Comparison of ENCODE assay signal across 8 mouse cellular contexts in genomic region chr11:76167079-76167765, GRCm38 (mm10). TPM values are rescaled to one million over a fixed set of nuclear protein-coding genes. Genes with fewer than 3 reads are reported as not detected.
DNase-seq lines count a peak whose midpoint lies in the region; ATAC-seq and TF ChIP-seq lines count a peak whose summit lies in the region.

No protein-coding gene starts in this region.

- no peak overlapping the region for H3K4me2 ChIP-seq in hindbrain, embryonic 14.5 days (replicated peaks)
- H3K4me2 ChIP-seq in hindbrain, embryonic 13.5 days = no peak overlapping the region
- H3K4me2 ChIP-seq in midbrain, postnatal 0 days (ENCODE audit: low read depth, low read length, poor library complexity, severe bottlenecking) = no peak overlapping the region

- TF ChIP-seq POLR2A in MEL (IDR thresholded peaks at IDR 0.05; ENCODE audit: control insufficient read depth in 1 of 2, insufficient read depth in 1 of 2, low read depth in 1 of 2, low read length in 2 of 2, poor library complexity in 1 of 2) = no peak
- no peak for TF ChIP-seq POLR2A in cerebellum, adult 2 months (IDR thresholded peaks at IDR 0.05; ENCODE audit: borderline replicate concordance, insufficient read depth, low read length)

- intact Hi-C loops in gastrocnemius, adult 2 months (cut with DNase I) = loop anchor here (1.0 to 10.0 kb wide), 5 partner anchors 81 to 452 kb away; partner anchors contain the start of gene Rflnb

- H3K4me1 ChIP-seq in hindbrain, embryonic 14.5 days (replicated peaks; ENCODE audit: control insufficient read depth, insufficient read depth, low read length) = no peaks in the 10 kb centered on the region
- H3K4me1 ChIP-seq in hindbrain, embryonic 13.5 days (replicated peaks) = peaks cover 6% of the 10 kb centered on the region; the same call in 1 of the 2 replicates
- peaks cover 0 to 6% of the 10 kb centered on the region in 2 experiments; a peak in 2 of 4 replicates for H3K4me1 ChIP-seq in MEL (ENCODE audit: control insufficient read depth in 1 of 2, insufficient read depth in 2 of 2, low read length in 2 of 2)
- H3K4me1 ChIP-seq in cerebellum, adult 2 months (ENCODE audit: control insufficient read depth, insufficient read depth, low read length) = peaks cover 14% of the 10 kb centered on the region
- no peaks in the 10 kb centered on the region for H3K4me1 ChIP-seq in midbrain, postnatal 0 days (ENCODE audit: insufficient read depth, low read length)

- ATAC-seq in hindbrain, embryonic 14.5 days (ENCODE audit: low FRiP score) = no peak
- no peak for ATAC-seq in hindbrain, embryonic 13.5 days (ENCODE audit: low FRiP score)
- ATAC-seq in midbrain, postnatal 0 days (ENCODE audit: low FRiP score) = no peak

- H3K9me3 ChIP-seq in hindbrain, embryonic 14.5 days (ENCODE audit: control insufficient read depth, low read length) = no peaks in the 10 kb centered on the region
- no peaks in the 10 kb centered on the region for H3K9me3 ChIP-seq in hindbrain, embryonic 13.5 days
- no peaks in the 10 kb centered on the region for H3K9me3 ChIP-seq in MEL (replicated peaks; ENCODE audit: insufficient read depth, low read length)
- no peaks in the 10 kb centered on the region for H3K9me3 ChIP-seq in midbrain, postnatal 0 days (ENCODE audit: low read length)

- no peak overlapping the region for H3K9ac ChIP-seq in hindbrain, embryonic 14.5 days
- H3K9ac ChIP-seq in hindbrain, embryonic 13.5 days = no peak overlapping the region
- peak overlapping the region; percentile 3; the same call in 1 of the 2 replicates for H3K9ac ChIP-seq in MEL (ENCODE audit: control insufficient read depth, low read depth, low read length, poor library complexity, severe bottlenecking)
- H3K9ac ChIP-seq in midbrain, postnatal 0 days (replicated peaks; ENCODE audit: low read length, poor library complexity, severe bottlenecking) = no peak overlapping the region

- TF ChIP-seq EP300 in MEL (IDR thresholded peaks at IDR 0.05; ENCODE audit: low read depth in 1 of 2, low read length in 2 of 2) = no peak

- no peak overlapping the region for H3K4me3 ChIP-seq in hindbrain, embryonic 14.5 days (replicated peaks; ENCODE audit: low read length)
- H3K4me3 ChIP-seq in hindbrain, embryonic 13.5 days = no peak overlapping the region
- peak overlapping the region in 1 of 2 experiments; percentile 32; a peak in 1 of 4 replicates for H3K4me3 ChIP-seq in MEL (ENCODE audit: control insufficient read depth in 1 of 2, insufficient read depth in 1 of 2, low read depth in 2 of 2, low read length in 2 of 2)
- H3K4me3 ChIP-seq in cerebellum, adult 2 months (replicated peaks; ENCODE audit: insufficient read depth, low read depth, low read length) = no peak overlapping the region
- no peak overlapping the region for H3K4me3 ChIP-seq in gastrocnemius, adult 2 months
- no peak overlapping the region for H3K4me3 ChIP-seq in midbrain, postnatal 0 days (ENCODE audit: low read depth, low read length)

- DNase-seq in hindbrain, embryonic 14.5 days (ENCODE audit: low spot score) = peak; percentile 91
- peak; percentile 88 for DNase-seq in MEL (ENCODE audit: low read depth, low spot score)
- DNase-seq in cerebellum, adult 2 months = peak; percentile 68 to 72
- peak; percentile 65 for DNase-seq in gastrocnemius, adult 2 months
- DNase-seq in layer of hippocampus, postnatal 36 days = peak; percentile 56 to 73
- DNase-seq in midbrain, postnatal 0 days (ENCODE audit: low spot score) = peak; percentile 81
- peak; percentile 18 for DNase-seq in testis, postnatal 14 days (ENCODE audit: low spot score)

- TF ChIP-seq CTCF in MEL (IDR thresholded peaks at IDR 0.05 in 2 of 3, conservative IDR thresholded peaks at IDR 0.05 in 1 of 3; ENCODE audit: control insufficient read depth in 1 of 3, insufficient read depth in 1 of 3, low read depth in 2 of 3, low read length in 3 of 3, poor library complexity in 1 of 3, severe bottlenecking in 1 of 3) = peak; percentile 61 to 95 (median 71)
- peak; percentile 54; the same call in 1 of the 2 replicates for TF ChIP-seq CTCF in cerebellum, adult 2 months (IDR thresholded peaks at IDR 0.05; ENCODE audit: borderline replicate concordance, insufficient read depth, low read depth, low read length)
- peak; percentile 82 for TF ChIP-seq CTCF in gastrocnemius, adult 2 months (IDR thresholded peaks at IDR 0.05)
- peak; percentile 84 for TF ChIP-seq CTCF in midbrain, postnatal 0 days (IDR thresholded peaks at IDR 0.05)

- 32% methylated on average over 5 of the region's 5 CpGs for WGBS in hindbrain, embryonic 14.5 days
- 30% methylated on average over 5 of the region's 5 CpGs for WGBS in hindbrain, embryonic 13.5 days
- 13% methylated on average over 5 of the region's 5 CpGs for WGBS in cerebellum, adult 2 months
- WGBS in midbrain, postnatal 0 days = 31% methylated on average over 5 of the region's 5 CpGs

- peak; percentile 96 for TF ChIP-seq RAD21 in MEL (IDR thresholded peaks at IDR 0.05; ENCODE audit: low read depth, low read length)

- no peaks in the 10 kb centered on the region for H3K79me2 ChIP-seq in MEL (ENCODE audit: control insufficient read depth, insufficient read depth, low read length, poor library complexity)

- no peak overlapping the region for H3K27ac ChIP-seq in hindbrain, embryonic 14.5 days
- no peak overlapping the region for H3K27ac ChIP-seq in hindbrain, embryonic 13.5 days
- no peak overlapping the region for H3K27ac ChIP-seq in MEL (ENCODE audit: control insufficient read depth, low read depth, low read length)
- H3K27ac ChIP-seq in cerebellum, adult 2 months (ENCODE audit: insufficient read depth, low read length) = no peak overlapping the region
- H3K27ac ChIP-seq in gastrocnemius, adult 2 months = peak overlapping the region; percentile 41; the same call in 1 of the 2 replicates
- H3K27ac ChIP-seq in midbrain, postnatal 0 days (ENCODE audit: low read depth, low read length) = no peak overlapping the region

- H3K36me3 ChIP-seq in hindbrain, embryonic 14.5 days (replicated peaks; ENCODE audit: control insufficient read depth, insufficient read depth) = peaks cover 31% of the 10 kb centered on the region
- peaks cover 32% of the 10 kb centered on the region for H3K36me3 ChIP-seq in hindbrain, embryonic 13.5 days
- peaks cover 0 to 3% of the 10 kb centered on the region in 2 experiments; a peak in 1 of 4 replicates for H3K36me3 ChIP-seq in MEL (ENCODE audit: control insufficient read depth in 1 of 2, insufficient read depth in 2 of 2, low read length in 2 of 2)
- peaks cover 18% of the 10 kb centered on the region for H3K36me3 ChIP-seq in midbrain, postnatal 0 days (ENCODE audit: insufficient read depth, low read length)

- no peaks in the 10 kb centered on the region for H3K27me3 ChIP-seq in hindbrain, embryonic 14.5 days (ENCODE audit: control insufficient read depth, insufficient read depth, low read length)
- H3K27me3 ChIP-seq in hindbrain, embryonic 13.5 days = no peaks in the 10 kb centered on the region
- H3K27me3 ChIP-seq in MEL (ENCODE audit: control insufficient read depth in 1 of 2, insufficient read depth in 2 of 2, low read length in 2 of 2) = no peaks in the 10 kb centered on the region
- H3K27me3 ChIP-seq in cerebellum, adult 2 months (ENCODE audit: control insufficient read depth, insufficient read depth, low read length) = no peaks in the 10 kb centered on the region
- no peaks in the 10 kb centered on the region for H3K27me3 ChIP-seq in midbrain, postnatal 0 days (ENCODE audit: insufficient read depth, low read length)

RNA-seq across cellular contexts. Expression of gene Vps53, which starts 12.2 kb away (rescaled TPM):
- polyA plus RNA-seq in hindbrain, embryonic 14.5 days (2014; fragmentation: Nextera tagmentation; extraction: Ambion mirVana) = 66.7 and 67.0 TPM in 2 replicates
- polyA plus RNA-seq in hindbrain, embryonic 13.5 days (2015; fragmentation: Nextera tagmentation; extraction: Ambion mirVana) = 65.9 and 67.2 TPM in 2 replicates
- 47.2 and 50.4 TPM in 2 replicates for total RNA-seq in MEL (2012; rRNA removed)
- 10 to 100 TPM in 1 of 2 experiments, not detected in 1; 38.4 TPM for polyA plus RNA-seq in MEL (2012; ENCODE audit: insufficient read depth in 1 of 2, insufficient read length in 2 of 2, low read depth in 1 of 2, low replicate concordance in 2 of 2, missing spikeins in 1 of 2)
- polyA plus RNA-seq in cerebellum, adult 2 months (2012; rRNA removed) = 64.3 and 70.8 TPM in 2 replicates
- 10 to 100 TPM; 22.0 to 22.1 TPM for total RNA-seq in gastrocnemius, adult 2 months (2021)
- total RNA-seq in layer of hippocampus, postnatal 36 days (2021) = 10 to 100 TPM; 92.2 to 99.8 TPM
- 40.3 and 46.1 TPM in 2 replicates for total RNA-seq in midbrain, postnatal 0 days (2014; rRNA removed)
- polyA plus RNA-seq in midbrain, postnatal 0 days (2015; fragmentation: Nextera tagmentation; extraction: Ambion mirVana) = 63.5 and 64.0 TPM in 2 replicates

RNA-seq across cellular contexts. Expression of gene Fam57a, which starts 12.2 kb away (rescaled TPM):
- 29.3 and 30.1 TPM in 2 replicates for polyA plus RNA-seq in hindbrain, embryonic 14.5 days (2014; fragmentation: Nextera tagmentation; extraction: Ambion mirVana)
- 26.0 and 26.2 TPM in 2 replicates for polyA plus RNA-seq in hindbrain, embryonic 13.5 days (2015; fragmentation: Nextera tagmentation; extraction: Ambion mirVana)
- 6.6 and 8.5 TPM in 2 replicates for total RNA-seq in MEL (2012; rRNA removed)
- polyA plus RNA-seq in MEL (2012; ENCODE audit: insufficient read depth in 1 of 2, insufficient read length in 2 of 2, low read depth in 1 of 2, low replicate concordance in 2 of 2, missing spikeins in 1 of 2) = 1 to 10 TPM in 1 of 2 experiments, not detected in 1; 8.8 TPM
- polyA plus RNA-seq in cerebellum, adult 2 months (2012; rRNA removed) = 25.7 and 29.2 TPM in 2 replicates
- total RNA-seq in gastrocnemius, adult 2 months (2021) = 1 to 10 TPM; 1.4 to 2.0 TPM
- total RNA-seq in layer of hippocampus, postnatal 36 days (2021) = 10 to 100 TPM; 18.4 to 20.9 TPM
- 24.6 and 29.4 TPM in 2 replicates for total RNA-seq in midbrain, postnatal 0 days (2014; rRNA removed)
- 17.6 and 19.6 TPM in 2 replicates for polyA plus RNA-seq in midbrain, postnatal 0 days (2015; fragmentation: Nextera tagmentation; extraction: Ambion mirVana)

RNA-seq across cellular contexts. Expression of gene Dbil5, which starts 50.2 kb away (rescaled TPM):
- polyA plus RNA-seq in hindbrain, embryonic 14.5 days (2014; fragmentation: Nextera tagmentation; extraction: Ambion mirVana) = 0.62 TPM in 1 of 2 replicates, not detected in the other
- 0.62 and 1.4 TPM in 2 replicates for polyA plus RNA-seq in hindbrain, embryonic 13.5 days (2015; fragmentation: Nextera tagmentation; extraction: Ambion mirVana)
- total RNA-seq in MEL (2012; rRNA removed) = 0.62 and 2.4 TPM in 2 replicates
- polyA plus RNA-seq in MEL (2012; ENCODE audit: insufficient read depth in 1 of 2, insufficient read length in 2 of 2, low read depth in 1 of 2, low replicate concordance in 2 of 2, missing spikeins in 1 of 2) = under 1 TPM in 1 of 2 experiments, not detected in 1; 0.67 TPM
- 1.2 and 1.4 TPM in 2 replicates for polyA plus RNA-seq in cerebellum, adult 2 months (2012; rRNA removed)
- total RNA-seq in gastrocnemius, adult 2 months (2021) = not detected
- total RNA-seq in layer of hippocampus, postnatal 36 days (2021) = 1 to 10 TPM in 1 of 2 experiments, under 1 TPM in 1; 0.65 to 1.2 TPM
- total RNA-seq in midbrain, postnatal 0 days (2014; rRNA removed) = not detected in 2 replicates
- polyA plus RNA-seq in midbrain, postnatal 0 days (2015; fragmentation: Nextera tagmentation; extraction: Ambion mirVana) = 0.42 and 0.58 TPM in 2 replicates

RNA-seq across cellular contexts. Expression of gene Gemin4, which starts 50.2 kb away (rescaled TPM):
- 13.9 and 19.7 TPM in 2 replicates for polyA plus RNA-seq in hindbrain, embryonic 14.5 days (2014; fragmentation: Nextera tagmentation; extraction: Ambion mirVana)
- 12.6 and 15.6 TPM in 2 replicates for polyA plus RNA-seq in hindbrain, embryonic 13.5 days (2015; fragmentation: Nextera tagmentation; extraction: Ambion mirVana)
- 23.8 and 26.1 TPM in 2 replicates for total RNA-seq in MEL (2012; rRNA removed)
- polyA plus RNA-seq in MEL (2012; ENCODE audit: insufficient read depth in 1 of 2, insufficient read length in 2 of 2, low read depth in 1 of 2, low replicate concordance in 2 of 2, missing spikeins in 1 of 2) = 10 to 100 TPM; 17.8 to 95.7 TPM
- 7.9 and 8.5 TPM in 2 replicates for polyA plus RNA-seq in cerebellum, adult 2 months (2012; rRNA removed)
- total RNA-seq in gastrocnemius, adult 2 months (2021) = 1 to 10 TPM; 3.0 to 3.9 TPM
- total RNA-seq in layer of hippocampus, postnatal 36 days (2021) = 1 to 10 TPM; 6.5 to 8.2 TPM
- 10.1 and 14.1 TPM in 2 replicates for total RNA-seq in midbrain, postnatal 0 days (2014; rRNA removed)
- polyA plus RNA-seq in midbrain, postnatal 0 days (2015; fragmentation: Nextera tagmentation; extraction: Ambion mirVana) = 6.9 and 7.4 TPM in 2 replicates

Comparison
In these comparisons a context has a peak if more than half of its experiments do, and no peak if none do; other contexts are left out.
1. DNase-seq: peak in every context shown above with its lines; median percentile 91 in hindbrain, embryonic 14.5 days; 88 in MEL; 81 in midbrain, postnatal 0 days; 70 in cerebellum, adult 2 months; 65 in gastrocnemius, adult 2 months; 64 in layer of hippocampus, postnatal 36 days; 18 in testis, postnatal 14 days.